Mouse (Mus musculus) liver, postnatal 0 days (tissue): ENCODE results near the gene Ncoa1.

Source experiments
- CTCF ChIP-seq: sonication (generic); IDR thresholded peaks from 2 replicates; pipeline ENCODE4 v1.5.1; 2016; ENCODE audit warnings: antibody characterized with exemption, low read depth
- EP300 ChIP-seq: IDR thresholded peaks from 2 replicates; pipeline ENCODE4 v1.6.1; 2016; ENCODE audit warnings: antibody characterized with exemption, low read depth, mild to moderate bottlenecking

DNA sequence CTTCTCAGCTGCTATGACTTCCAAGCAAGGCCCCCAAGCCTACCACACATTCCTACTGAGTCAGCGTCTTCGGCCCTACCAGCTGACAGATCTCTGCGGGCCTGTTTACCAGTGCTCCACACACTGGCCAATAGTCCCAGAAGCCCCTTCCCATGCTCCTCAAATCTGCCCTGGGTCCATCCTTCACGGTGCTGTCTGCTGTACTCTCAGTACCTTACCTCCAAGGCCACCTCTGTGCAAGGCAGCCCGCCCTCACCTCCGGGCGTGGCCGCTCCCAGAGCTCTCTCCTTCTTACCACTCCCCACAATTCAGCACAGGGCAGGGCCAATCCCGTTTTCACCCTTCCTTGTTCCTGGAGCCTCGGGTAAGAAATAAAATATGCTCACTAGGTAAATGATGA, 231.2 kb downstream of the Ncoa1 start:
- TF ChIP-seq CTCF, result no peak
- no peak for TF ChIP-seq EP300
